ENCODE assay signal across 16 mouse cellular contexts in genomic region chr16:49614801-49615200, GRCm38 (mm10).
"Had no signal": no experiment of that assay in that cellular context is flagged by ENCODE, and none has a peak within 500 bp of the region (broad histone marks: within the 10 kb centered on the region; RNA-seq: fewer than 3 reads in every experiment).

No protein-coding gene starts in this region.

- DNase-seq: kidney, adult 8-10 months; kidney, postnatal 25 days; liver; liver, embryonic 13.5 days; liver, postnatal 0 days; retina, postnatal 1 day; right cerebral cortex, postnatal 14 days; thymus, adult 2 months; thymus, postnatal 25 days had no signal

- H3K9me3 ChIP-seq: stomach, embryonic 15.5 days had no signal

- H3K4me3 ChIP-seq: limb, embryonic 12.5 days; liver, embryonic 13.5 days; megakaryocyte, embryonic 14.5 days; neural tube, embryonic 13.5 days; stomach, embryonic 15.5 days had no signal

- H3K4me1 ChIP-seq: limb, embryonic 12.5 days; liver, embryonic 13.5 days; stomach, embryonic 15.5 days had no signal

- H3K27ac ChIP-seq: limb, embryonic 12.5 days; liver, embryonic 13.5 days; macrophage; neural tube, embryonic 13.5 days; stomach, embryonic 15.5 days had no signal

- ATAC-seq: liver, postnatal 0 days; midbrain, embryonic 16.5 days had no signal

- H3K36me3 ChIP-seq: limb, embryonic 12.5 days; liver, embryonic 13.5 days; neural tube, embryonic 13.5 days; stomach, embryonic 15.5 days had no signal

- H3K4me2 ChIP-seq: limb, embryonic 12.5 days; liver, embryonic 13.5 days; midbrain, embryonic 11.5 days; neural tube, embryonic 13.5 days; stomach, embryonic 15.5 days had no signal

- H3K9ac ChIP-seq: limb, embryonic 12.5 days; liver, embryonic 13.5 days; liver, postnatal 0 days; neural tube, embryonic 13.5 days; stomach, embryonic 15.5 days had no signal

- H3K27me3 ChIP-seq: limb, embryonic 12.5 days; liver, embryonic 13.5 days; megakaryocyte, embryonic 14.5 days; neural tube, embryonic 13.5 days; stomach, embryonic 15.5 days had no signal
